Mouse (Mus musculus): Measurements from ENCODE around the gene Tbxas1.

GRCm38 (mm10) chr6:38884482-38884881 lies 9.3 kb downstream of the Tbxas1 start:
- TF ChIP-seq CTCF (IDR thresholded peaks at IDR 0.05; ENCODE audit: low read depth) (no peak), EP300 (IDR thresholded peaks at IDR 0.05; ENCODE audit: low read depth) (no peak)

All from liver, embryonic 14.5 days (tissue).